19 mouse cellular contexts compared by ENCODE assay signal in genomic region chr6:146949682-146950453, GRCm38 (mm10). TPM values are rescaled to one million over a fixed set of nuclear protein-coding genes. Genes with fewer than 3 reads are reported as not detected.
"Had no signal": no experiment of that assay in that cellular context is flagged by ENCODE, and none has a peak within 500 bp of the region (broad histone marks: within the 10 kb centered on the region; RNA-seq: fewer than 3 reads in every experiment).

No protein-coding gene starts in this region.

- H3K4me2 ChIP-seq: liver, embryonic 15.5 days; midbrain, embryonic 11.5 days had no signal

- H3K9ac ChIP-seq: liver, embryonic 15.5 days had no signal

- ATAC-seq: lung, postnatal 0 days; midbrain, embryonic 16.5 days had no signal

- DNase-seq: kidney, adult 11 months; kidney, postnatal 10 days; liver; lung, adult 2 months; lung, postnatal 36 days; right cerebral cortex, adult 18-20 months; thymus, adult 18-20 months; thymus, postnatal 14 days had no signal

- H3K9me3 ChIP-seq: liver, embryonic 15.5 days had no signal

- H3K4me3 ChIP-seq: left cerebral cortex, adult 2 months; liver, embryonic 15.5 days had no signal

- H3K27ac ChIP-seq: left cerebral cortex, adult 2 months; liver, embryonic 15.5 days had no signal

- H3K36me3 ChIP-seq: liver, embryonic 15.5 days had no signal

- H3K27me3 ChIP-seq: liver, embryonic 15.5 days had no signal

RNA-seq across cellular contexts. Expression of gene 1700034J05Rik, which starts 4.4 kb away (rescaled TPM):
- total RNA-seq: layer of hippocampus, postnatal 25 days; left cerebral cortex, adult 2 months; left cerebral cortex, postnatal 14 days; megakaryocyte, adult 5-6 weeks had no signal
- polyA plus RNA-seq: large intestine, adult 2 months; limb, embryonic 11.5 days; lung, adult 2 months; urinary bladder, adult 2 months had no signal
